Mouse (Mus musculus) lung, embryonic 15.5 days (tissue): ENCODE measurements around the gene Atp11a. TPM values are rescaled to one million over a fixed set of nuclear protein-coding genes. Genes with fewer than 3 reads are reported as not detected.

Experiments used
- ATAC-seq: fragments of 200-750 bp; cut with Nextera tagmentation; 2 replicates; pipeline ENCODE4 v1.8.0; 2017; ENCODE audit warnings: moderate number of reproducible peaks, borderline replicate concordance; ENCODE audit not compliant: low FRiP score, low TSS enrichment; ENCODE audit errors: extremely low read depth
- H3K27ac ChIP-seq: fragments of 300-500 bp; sonication (generic); 2 replicates; pipeline ENCODE4 v1.5.1; 2015; ENCODE audit warnings: moderate library complexity, mild to moderate bottlenecking, inconsistent platforms
- H3K27me3 ChIP-seq: fragments of 300-500 bp; sonication (generic); 2 replicates; pipeline ENCODE4 v1.6.1; 2015; ENCODE audit warnings: inconsistent platforms
- H3K36me3 ChIP-seq: fragments of 300-500 bp; sonication (generic); 2 replicates; pipeline ENCODE4 v1.6.1; 2015; ENCODE audit warnings: inconsistent platforms
- H3K4me1 ChIP-seq: fragments of 300-500 bp; sonication (generic); 2 replicates; pipeline ENCODE4 v1.6.1; 2015; ENCODE audit warnings: inconsistent platforms
- H3K4me2 ChIP-seq: fragments of 300-500 bp; sonication (generic); 2 replicates; pipeline ENCODE4 v1.6.1; 2015; ENCODE audit warnings: inconsistent platforms, mild to moderate bottlenecking, moderate library complexity
- H3K4me3 ChIP-seq: fragments of 300-500 bp; sonication (generic); 2 replicates; pipeline ENCODE4 v1.5.1; 2015; ENCODE audit warnings: mild to moderate bottlenecking, inconsistent platforms
- H3K9ac ChIP-seq: fragments of 300-500 bp; sonication (generic); 2 replicates; pipeline ENCODE4 v1.6.1; 2015; ENCODE audit warnings: inconsistent platforms
- H3K9me3 ChIP-seq: fragments of 300-500 bp; sonication (generic); 2 replicates; pipeline ENCODE4 v1.6.1; 2016; ENCODE audit warnings: inconsistent platforms
- WGBS: fragments of 180-500 bp; shearing (Covaris S2); methylation state at CpG from one replicate; pipeline ENCODE4 v1.1.7; 2015; 5-methylcytosine and 5-hydroxymethylcytosine counted together
- polyA plus RNA-seq: library from polyadenylated mRNA; unstranded; fragments of >200 nt; fragmentation: Nextera tagmentation; extraction: Ambion mirVana; gene quantifications from 2 replicates; pipeline ENCODE4 v1.2.1, GENCODE M21; 2015

Atp11a gene
- 16.8 and 21.8 TPM in 2 replicates for polyA plus RNA-seq

- peak; percentile 87 for ATAC-seq
- peak within 1 kb of the TSS; percentile 63 for H3K9ac ChIP-seq
- 2% methylated on average over 26 of the region's 62 CpGs for WGBS
- no peaks in the 10 kb centered on the region for H3K27me3 ChIP-seq
- H3K36me3 ChIP-seq: no peaks in the 10 kb centered on the region
- peak within 1 kb of the TSS; percentile 86 for H3K27ac ChIP-seq
- peaks cover 27% of the 10 kb centered on the region for H3K4me1 ChIP-seq
- H3K4me3 ChIP-seq: peak within 1 kb of the TSS; percentile 63
- no peaks in the 10 kb centered on the region for H3K9me3 ChIP-seq
- H3K4me2 ChIP-seq: peak within 1 kb of the TSS; percentile 90
Measured at GRCm38 (mm10) chr8:12756391-12757157, at the start of gene Atp11a. Atp11a (plus strand) TSS chr8:12757014.

- no peak overlapping the region for H3K4me2 ChIP-seq
- no peak overlapping the region for H3K9ac ChIP-seq
- H3K9me3 ChIP-seq: no peaks in the 10 kb centered on the region
- WGBS: 71% methylated on average over 7 of the region's 7 CpGs
- H3K4me3 ChIP-seq: no peak overlapping the region
- H3K4me1 ChIP-seq: no peaks in the 10 kb centered on the region
- H3K36me3 ChIP-seq: no peaks in the 10 kb centered on the region
- no peak for ATAC-seq
- no peak overlapping the region for H3K27ac ChIP-seq
- H3K27me3 ChIP-seq: no peaks in the 10 kb centered on the region
Measured at GRCm38 (mm10) chr8:12711623-12712022, 45.2 kb upstream of the Atp11a start.

- H3K4me3 ChIP-seq: no peak overlapping the region
- ATAC-seq: no peak
- H3K27ac ChIP-seq: no peak overlapping the region
- H3K4me1 ChIP-seq: no peaks in the 10 kb centered on the region
- no peak overlapping the region for H3K4me2 ChIP-seq
- no peaks in the 10 kb centered on the region for H3K27me3 ChIP-seq
- WGBS: 70% methylated on average over 18 of the region's 18 CpGs
- no peaks in the 10 kb centered on the region for H3K9me3 ChIP-seq
- no peaks in the 10 kb centered on the region for H3K36me3 ChIP-seq
- H3K9ac ChIP-seq: no peak overlapping the region
Measured at GRCm38 (mm10) chr8:12715861-12716585, 40.8 kb upstream of the Atp11a start.

GRCm38 (mm10) chr8:12719091-12719490 lies 37.7 kb upstream of the Atp11a start:
- WGBS: 44% methylated on average over 9 of the region's 9 CpGs
- no peak overlapping the region for H3K4me3 ChIP-seq
- H3K9me3 ChIP-seq: no peaks in the 10 kb centered on the region
- no peaks in the 10 kb centered on the region for H3K36me3 ChIP-seq
- no peak for ATAC-seq
- no peaks in the 10 kb centered on the region for H3K4me1 ChIP-seq
- no peak overlapping the region for H3K4me2 ChIP-seq
- H3K27me3 ChIP-seq: no peaks in the 10 kb centered on the region
- H3K27ac ChIP-seq: no peak overlapping the region
- H3K9ac ChIP-seq: no peak overlapping the region

GRCm38 (mm10) chr8:12728644-12729043 lies 28.2 kb upstream of the Atp11a start:
- WGBS: 58% methylated on average over 4 of the region's 4 CpGs
- no peaks in the 10 kb centered on the region for H3K27me3 ChIP-seq
- ATAC-seq: no peak

GRCm38 (mm10) chr8:12730780-12731179 lies 26.0 kb upstream of the Atp11a start:
- Histone ChIP-seq H3K36me3 (no peaks in the 10 kb centered on the region), H3K27ac (peak overlapping the region; percentile 57), H3K9me3 (no peaks in the 10 kb centered on the region), H3K9ac (no peak overlapping the region), H3K4me2 (no peak overlapping the region), H3K4me1 (0 out of 2 replicates have a peak, but pooled peaks cover 3% of the 10 kb centered on the region), H3K27me3 (no peaks in the 10 kb centered on the region), H3K4me3 (no peak overlapping the region)
- WGBS: 48% methylated on average over 5 of the region's 5 CpGs
- peak; percentile 78 for ATAC-seq

More at GRCm38 (mm10) chr8:12728644-12729043, 28.2 kb upstream of the Atp11a start:
- Histone ChIP-seq H3K4me1 (0 out of 2 replicates have a peak, but pooled peaks cover 3% of the 10 kb centered on the region), H3K4me2 (no peak overlapping the region), H3K27ac (no peak overlapping the region), H3K9me3 (no peaks in the 10 kb centered on the region), H3K36me3 (no peaks in the 10 kb centered on the region), H3K4me3 (no peak overlapping the region), H3K9ac (no peak overlapping the region)

- no peak overlapping the region for H3K4me2 ChIP-seq
- no peaks in the 10 kb centered on the region for H3K36me3 ChIP-seq
- WGBS: 78% methylated on average over 6 of the region's 6 CpGs
- no peaks in the 10 kb centered on the region for H3K27me3 ChIP-seq
- H3K9ac ChIP-seq: no peak overlapping the region
- ATAC-seq: no peak
- no peaks in the 10 kb centered on the region for H3K9me3 ChIP-seq
- no peak overlapping the region for H3K27ac ChIP-seq
- 0 out of 2 replicates have a peak, but pooled peaks cover 3% of the 10 kb centered on the region for H3K4me1 ChIP-seq
- no peak overlapping the region for H3K4me3 ChIP-seq
Measured at GRCm38 (mm10) chr8:12732431-12732830, 24.4 kb upstream of the Atp11a start.

- H3K36me3 ChIP-seq: no peaks in the 10 kb centered on the region
- WGBS: 71% methylated on average over 9 of the region's 9 CpGs
- no peaks in the 10 kb centered on the region for H3K9me3 ChIP-seq
- no peak overlapping the region for H3K4me3 ChIP-seq
- ATAC-seq: no peak
- H3K27ac ChIP-seq: no peak overlapping the region
- H3K4me2 ChIP-seq: no peak overlapping the region
- no peaks in the 10 kb centered on the region for H3K27me3 ChIP-seq
- no peak overlapping the region for H3K9ac ChIP-seq
- no peaks in the 10 kb centered on the region for H3K4me1 ChIP-seq
Measured at GRCm38 (mm10) chr8:12739113-12739512, 17.7 kb upstream of the Atp11a start.

GRCm38 (mm10) chr8:12743390-12743789 lies 13.4 kb upstream of the Atp11a start:
- H3K27ac ChIP-seq: no peak overlapping the region
- no peaks in the 10 kb centered on the region for H3K27me3 ChIP-seq
- no peaks in the 10 kb centered on the region for H3K4me1 ChIP-seq
- H3K4me3 ChIP-seq: no peak overlapping the region
- H3K36me3 ChIP-seq: no peaks in the 10 kb centered on the region
- H3K9ac ChIP-seq: no peak overlapping the region
- WGBS: 70% methylated on average over 4 of the region's 4 CpGs
- no peaks in the 10 kb centered on the region for H3K9me3 ChIP-seq
- no peak for ATAC-seq
- no peak overlapping the region for H3K4me2 ChIP-seq

- no peaks in the 10 kb centered on the region for H3K4me1 ChIP-seq
- 89% methylated on average over 3 of the region's 3 CpGs for WGBS
- ATAC-seq: no peak
- no peaks in the 10 kb centered on the region for H3K9me3 ChIP-seq
- no peak overlapping the region for H3K27ac ChIP-seq
- H3K36me3 ChIP-seq: no peaks in the 10 kb centered on the region
- H3K4me2 ChIP-seq: no peak overlapping the region
- no peaks in the 10 kb centered on the region for H3K27me3 ChIP-seq
- no peak overlapping the region for H3K4me3 ChIP-seq
- H3K9ac ChIP-seq: no peak overlapping the region
Measured at GRCm38 (mm10) chr8:12748183-12748582, 8.6 kb upstream of the Atp11a start.

- ATAC-seq: no peak
- H3K27me3 ChIP-seq: no peaks in the 10 kb centered on the region
- no peaks in the 10 kb centered on the region for H3K9me3 ChIP-seq
- H3K4me1 ChIP-seq: no peaks in the 10 kb centered on the region
- H3K9ac ChIP-seq: no peak overlapping the region
- no peak overlapping the region for H3K4me3 ChIP-seq
- H3K27ac ChIP-seq: no peak overlapping the region
- no peak overlapping the region for H3K4me2 ChIP-seq
- H3K36me3 ChIP-seq: no peaks in the 10 kb centered on the region
- WGBS: 77% methylated on average over 7 of the region's 7 CpGs
Measured at GRCm38 (mm10) chr8:12749116-12749515, 7.7 kb upstream of the Atp11a start.

- no peak overlapping the region for H3K9ac ChIP-seq
- H3K4me1 ChIP-seq: peaks cover 13% of the 10 kb centered on the region
- ATAC-seq: no peak
- H3K4me2 ChIP-seq: no peak overlapping the region
- no peaks in the 10 kb centered on the region for H3K9me3 ChIP-seq
- 58% methylated on average over 6 of the region's 6 CpGs for WGBS
- no peak overlapping the region for H3K27ac ChIP-seq
- no peaks in the 10 kb centered on the region for H3K36me3 ChIP-seq
- no peaks in the 10 kb centered on the region for H3K27me3 ChIP-seq
- no peak overlapping the region for H3K4me3 ChIP-seq
Measured at GRCm38 (mm10) chr8:12753054-12753453, 3.8 kb upstream of the Atp11a start.
